Mouse (Mus musculus) A20 (cell line): Measurements from ENCODE around the gene Tdp2.
"Not testable (repeated sequence)": the region's sequence is repeated elsewhere in the genome, so short reads cannot be mapped to it uniquely, and the experiment has no call there.

Experiments used
- DNase-seq: peaks from one replicate; pipeline ENCODE4 v3.0.0-alpha.2; 2011; ENCODE audit warnings: low read depth, low spot score

Tdp2 gene

GRCm38 (mm10) chr13:24824647-24825046 lies 6.8 kb upstream of the Tdp2 start:
- no peak for DNase-seq

- no peak for DNase-seq
These were observed 5.9 kb upstream of the Tdp2 start for GRCm38 (mm10) chr13:24825587-24825986.

- no peak for DNase-seq
These were observed 5.4 kb upstream of the Tdp2 start for GRCm38 (mm10) chr13:24826116-24826515.

- DNase-seq: peak; percentile 63
These were observed 625 bp upstream of the Tdp2 start for GRCm38 (mm10) chr13:24830756-24831352.

GRCm38 (mm10) chr13:24832131-24832810 lies 792 bp downstream of the Tdp2 start:
- no peak for DNase-seq

- DNase-seq: no peak
These were observed 1.3 kb downstream of the Tdp2 start for GRCm38 (mm10) chr13:24832811-24833155.

- DNase-seq: not testable (repeated sequence)
These were observed 6.3 kb downstream of the Tdp2 start for GRCm38 (mm10) chr13:24837765-24838164.

GRCm38 (mm10) chr13:24839831-24840230 lies 8.4 kb downstream of the Tdp2 start:
- no peak for DNase-seq

GRCm38 (mm10) chr13:24841702-24842101 lies 10.2 kb downstream of the Tdp2 start:
- no peak for DNase-seq

- no peak for DNase-seq
These were observed 13.8 kb downstream of the Tdp2 start, which contains the start of gene D130043K22Rik for GRCm38 (mm10) chr13:24844983-24845955. TSS of gene D130043K22Rik (plus strand) at chr13:24845135.

GRCm38 (mm10) chr13:24849318-24849717 lies 17.8 kb downstream of the Tdp2 start:
- DNase-seq: no peak

GRCm38 (mm10) chr13:24851989-24852388 lies 20.5 kb downstream of the Tdp2 start:
- no peak for DNase-seq

GRCm38 (mm10) chr13:24852570-24852969 lies 21.1 kb downstream of the Tdp2 start:
- no peak for DNase-seq

GRCm38 (mm10) chr13:24859115-24859514 lies 27.6 kb downstream of the Tdp2 start:
- DNase-seq: no peak

GRCm38 (mm10) chr13:24861084-24861483 lies 29.6 kb downstream of the Tdp2 start:
- no peak for DNase-seq

GRCm38 (mm10) chr13:24862021-24862420 lies 30.5 kb downstream of the Tdp2 start:
- no peak for DNase-seq

GRCm38 (mm10) chr13:24862520-24862919 lies 31.0 kb downstream of the Tdp2 start:
- DNase-seq: peak; percentile 78

GRCm38 (mm10) chr13:24866430-24867402 lies 35.2 kb downstream of the Tdp2 start:
- peak; percentile 80 for DNase-seq

- no peak for DNase-seq
These were observed 36.3 kb downstream of the Tdp2 start for GRCm38 (mm10) chr13:24867789-24868188.

- no peak for DNase-seq
These were observed 36.8 kb downstream of the Tdp2 start for GRCm38 (mm10) chr13:24868233-24868632.
